Mouse (Mus musculus) bone marrow macrophage, adult 2 months (primary cell): Measurements from ENCODE around the gene Ccdc78. TPM values are rescaled to one million over a fixed set of nuclear protein-coding genes. Genes with fewer than 3 reads are reported as not detected.

Experiments
- H3K27ac ChIP-seq: 2 replicates; pipeline ENCODE4 v1.5.1; 2012; ENCODE audit warnings: low read depth, low read length; ENCODE audit not compliant: insufficient read depth
- H3K4me1 ChIP-seq: 2 replicates; pipeline ENCODE4 v1.6.1; 2012; ENCODE audit warnings: low read length; ENCODE audit not compliant: control insufficient read depth, insufficient read depth
- H3K4me3 ChIP-seq: 2 replicates; pipeline ENCODE4 v1.5.1; 2012; ENCODE audit warnings: mild to moderate bottlenecking, low read length, moderate library complexity; ENCODE audit not compliant: insufficient read depth
- CTCF ChIP-seq: IDR thresholded peaks from 2 replicates; pipeline ENCODE4 v1.5.1; 2012; ENCODE audit warnings: low read depth, mild to moderate bottlenecking, low read length, moderate library complexity
- POLR2A ChIP-seq: IDR thresholded peaks from 2 replicates; pipeline ENCODE4 v1.6.1; 2012; ENCODE audit warnings: mild to moderate bottlenecking, low read depth, low read length, borderline replicate concordance
- polyA plus RNA-seq: library from polyadenylated mRNA; stranded (reverse); fragments of >200 nt; gene quantifications from 2 replicates; pipeline ENCODE4 v1.2.4, GENCODE M21; 2012; ENCODE audit not compliant: missing spikeins, insufficient read depth, insufficient read length

The Ccdc78 gene
- polyA plus RNA-seq, 1 experiment, result not detected

DNA sequence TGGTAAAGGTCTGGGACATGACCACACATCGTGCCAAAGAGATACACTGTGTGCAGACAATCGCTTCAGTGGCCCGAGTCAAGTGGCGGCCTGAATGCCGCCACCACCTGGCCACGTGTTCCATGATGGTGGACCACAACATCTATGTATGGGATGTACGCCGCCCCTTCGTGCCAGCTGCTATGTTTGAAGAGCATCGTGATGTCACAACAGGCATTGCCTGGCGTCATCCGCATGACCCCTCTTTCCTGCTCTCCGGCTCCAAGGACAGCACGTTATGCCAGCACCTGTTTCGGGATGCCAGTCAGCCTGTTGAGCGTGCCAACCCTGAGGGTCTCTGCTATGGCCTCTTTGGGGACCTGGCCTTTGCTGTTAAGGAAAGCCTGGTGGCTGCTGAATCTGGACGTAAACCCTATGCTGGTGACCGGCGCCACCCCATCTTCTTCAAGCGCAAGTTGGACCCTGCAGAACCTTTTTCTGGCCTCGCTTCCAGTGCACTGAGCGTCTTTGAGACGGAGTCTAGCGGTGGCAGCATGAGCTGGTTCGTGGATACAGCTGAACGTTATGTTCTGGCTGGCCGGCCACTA, 39.7 kb downstream of the Ccdc78 start:
- H3K4me3 ChIP-seq, result no peak overlapping the region
- H3K4me1 ChIP-seq, result peaks cover 17% of the 10 kb centered on the region
- TF ChIP-seq POLR2A, result no peak
- TF ChIP-seq CTCF, result no peak
- no peak overlapping the region for H3K27ac ChIP-seq

GRCm38 (mm10) chr17:25827011-25827410, 40.6 kb downstream of the Ccdc78 start:
- H3K4me1 ChIP-seq, result peaks cover 21% of the 10 kb centered on the region
- H3K4me3 ChIP-seq, result no peak overlapping the region
- no peak overlapping the region for H3K27ac ChIP-seq
- TF ChIP-seq POLR2A (no peak), CTCF (no peak)

DNA sequence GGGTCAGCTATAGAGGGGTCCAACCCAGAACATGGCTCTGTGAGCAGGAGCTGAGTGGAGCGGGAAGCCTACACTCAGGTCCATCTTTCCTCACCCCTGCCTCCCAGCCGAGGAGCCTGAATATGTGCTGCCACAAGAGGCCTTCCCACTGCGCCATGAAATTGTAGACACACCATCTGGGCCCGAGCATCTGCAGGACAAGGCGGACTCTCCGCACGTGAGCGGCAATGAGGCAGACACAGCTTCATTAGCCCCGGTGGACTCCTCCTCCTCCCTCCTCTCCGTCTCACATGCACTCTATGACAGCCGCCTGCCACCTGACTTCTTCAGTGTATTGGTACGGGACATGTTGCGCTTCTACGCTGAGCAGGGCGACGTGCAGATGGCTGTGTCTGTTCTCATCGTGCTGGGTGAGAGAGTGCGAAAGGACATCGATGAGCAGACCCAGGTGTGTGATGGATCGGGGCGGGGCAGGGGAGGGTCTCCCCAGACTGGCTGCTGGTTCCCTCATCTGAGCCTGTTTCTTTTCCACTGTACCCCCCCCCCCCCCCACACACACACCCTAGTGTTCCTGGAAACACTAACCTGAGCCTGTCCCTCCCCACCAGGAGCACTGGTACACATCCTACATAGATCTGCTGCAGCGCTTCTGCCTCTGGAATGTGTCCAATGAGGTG, 41.3 kb downstream of the Ccdc78 start:
- Histone ChIP-seq H3K4me1 (peaks cover 21% of the 10 kb centered on the region), H3K27ac (no peak overlapping the region), H3K4me3 (no peak overlapping the region)
- TF ChIP-seq POLR2A, result no peak
- no peak for TF ChIP-seq CTCF

DNA sequence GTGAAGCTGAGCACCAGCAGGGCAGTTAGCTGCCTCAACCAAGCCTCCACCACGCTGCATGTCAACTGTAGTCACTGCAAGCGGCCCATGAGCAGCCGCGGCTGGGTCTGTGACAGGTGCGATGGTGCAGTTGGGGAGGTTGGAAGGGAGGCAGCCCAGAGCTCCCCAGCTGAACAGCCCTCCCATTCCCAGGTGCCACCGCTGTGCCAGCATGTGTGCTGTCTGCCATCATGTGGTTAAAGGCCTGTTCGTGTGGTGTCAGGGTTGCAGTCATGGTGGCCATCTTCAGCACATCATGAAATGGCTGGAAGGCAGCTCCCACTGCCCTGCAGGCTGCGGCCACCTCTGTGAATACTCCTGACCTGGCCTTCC, 41.8 kb downstream of the Ccdc78 start:
- peaks cover 18% of the 10 kb centered on the region for H3K4me1 ChIP-seq
- TF ChIP-seq CTCF, result no peak
- no peak for TF ChIP-seq POLR2A
- peak overlapping the region; percentile 77 for H3K4me3 ChIP-seq
- no peak overlapping the region for H3K27ac ChIP-seq

DNA sequence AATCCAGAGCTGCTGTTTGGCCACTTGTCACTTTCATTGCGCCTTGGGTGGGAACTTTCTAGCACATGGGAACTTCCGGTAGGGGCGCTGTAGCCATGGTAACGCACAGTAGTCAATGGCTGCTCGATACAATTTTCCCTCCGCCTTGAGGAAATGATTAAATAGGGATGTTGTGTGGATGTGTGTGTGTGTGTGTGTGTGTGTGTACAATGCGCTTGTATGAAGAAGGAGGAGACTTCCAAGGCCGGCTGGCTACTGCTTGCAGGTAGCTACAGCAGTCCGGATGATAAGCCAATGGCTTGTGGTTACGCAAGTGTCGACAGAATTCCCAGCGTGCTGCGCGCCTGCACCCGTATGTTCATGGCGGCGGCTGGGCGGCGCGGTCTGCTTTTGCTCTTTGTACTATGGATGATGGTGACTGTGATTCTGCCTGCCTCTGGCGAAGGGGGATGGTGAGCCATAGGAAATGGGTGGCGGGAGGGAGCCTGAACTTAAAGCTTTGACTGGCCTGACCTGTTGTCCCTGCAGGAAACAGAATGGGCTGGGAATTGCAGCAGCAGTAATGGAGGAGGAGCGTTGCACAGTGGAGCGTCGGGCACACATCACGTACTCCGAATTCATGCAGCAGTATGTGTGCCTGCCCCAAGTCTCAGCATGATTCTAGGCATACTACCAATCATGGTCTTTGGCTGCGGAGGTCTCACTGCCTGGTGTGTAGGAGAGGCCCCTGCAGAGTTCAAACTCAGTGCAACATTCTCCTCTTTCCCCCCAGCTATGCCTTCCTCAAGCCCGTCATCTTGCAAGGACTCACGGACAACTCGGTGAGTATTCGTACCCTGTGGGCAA, 42.6 kb downstream of the Ccdc78 start, which contains the start of gene Jmjd8:
Gene Jmjd8 (plus strand): TSS at position 156 of the 846 bp plus-strand sequence.
- H3K4me3 ChIP-seq, result peak within 1 kb of the TSS; percentile 77
- no peak for TF ChIP-seq POLR2A
- no peak for TF ChIP-seq CTCF
- H3K27ac ChIP-seq, result peak within 1 kb of the TSS; percentile 42; the same call in 1 of the 2 replicates
- peaks cover 18% of the 10 kb centered on the region for H3K4me1 ChIP-seq

- no peak for TF ChIP-seq CTCF
- TF ChIP-seq POLR2A, result no peak
- H3K4me3 ChIP-seq, result peak overlapping the region; percentile 77
- H3K27ac ChIP-seq, result no peak overlapping the region
- H3K4me1 ChIP-seq, result peaks cover 15% of the 10 kb centered on the region
Observed at GRCm38 (mm10) chr17:25829558-25830017, 43.2 kb downstream of the Ccdc78 start.

DNA sequence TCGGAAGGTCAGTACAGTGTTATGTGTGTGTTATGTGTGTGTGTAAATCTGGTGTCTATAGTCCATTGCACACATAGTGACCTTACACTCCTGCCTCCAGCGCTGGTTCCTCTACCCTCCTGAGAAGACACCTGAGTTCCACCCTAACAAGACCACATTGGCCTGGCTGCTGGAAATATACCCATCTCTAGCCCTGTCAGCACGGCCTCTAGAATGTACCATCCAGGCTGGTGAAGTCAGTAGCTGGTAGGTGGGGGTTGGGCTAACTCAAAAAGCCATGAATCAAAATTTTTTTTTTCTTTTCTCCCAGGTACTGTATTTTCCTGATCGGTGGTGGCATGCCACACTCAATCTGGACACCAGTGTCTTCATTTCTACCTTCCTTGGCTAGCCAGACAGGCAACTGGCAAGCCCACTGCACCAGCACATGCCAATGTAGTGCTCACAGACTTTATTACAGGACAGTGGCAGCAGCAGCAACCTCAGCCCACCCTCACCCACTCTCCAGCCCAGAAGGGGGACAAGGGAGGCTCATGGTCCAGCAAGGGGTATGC, 43.9 kb downstream of the Ccdc78 start:
- H3K4me1 ChIP-seq, result peaks cover 18% of the 10 kb centered on the region
- TF ChIP-seq CTCF (no peak), POLR2A (no peak)
- no peak overlapping the region for H3K4me3 ChIP-seq

GRCm38 (mm10) chr17:25830806-25831431, 44.5 kb downstream of the Ccdc78 start:
- Histone ChIP-seq H3K4me3 (peak overlapping the region; percentile 92), H3K27ac (no peak overlapping the region), H3K4me1 (peaks cover 18% of the 10 kb centered on the region)
- no peak for TF ChIP-seq POLR2A

More for the DNA sequence above, 43.9 kb downstream of the Ccdc78 start:
- no peak overlapping the region for H3K27ac ChIP-seq

DNA sequence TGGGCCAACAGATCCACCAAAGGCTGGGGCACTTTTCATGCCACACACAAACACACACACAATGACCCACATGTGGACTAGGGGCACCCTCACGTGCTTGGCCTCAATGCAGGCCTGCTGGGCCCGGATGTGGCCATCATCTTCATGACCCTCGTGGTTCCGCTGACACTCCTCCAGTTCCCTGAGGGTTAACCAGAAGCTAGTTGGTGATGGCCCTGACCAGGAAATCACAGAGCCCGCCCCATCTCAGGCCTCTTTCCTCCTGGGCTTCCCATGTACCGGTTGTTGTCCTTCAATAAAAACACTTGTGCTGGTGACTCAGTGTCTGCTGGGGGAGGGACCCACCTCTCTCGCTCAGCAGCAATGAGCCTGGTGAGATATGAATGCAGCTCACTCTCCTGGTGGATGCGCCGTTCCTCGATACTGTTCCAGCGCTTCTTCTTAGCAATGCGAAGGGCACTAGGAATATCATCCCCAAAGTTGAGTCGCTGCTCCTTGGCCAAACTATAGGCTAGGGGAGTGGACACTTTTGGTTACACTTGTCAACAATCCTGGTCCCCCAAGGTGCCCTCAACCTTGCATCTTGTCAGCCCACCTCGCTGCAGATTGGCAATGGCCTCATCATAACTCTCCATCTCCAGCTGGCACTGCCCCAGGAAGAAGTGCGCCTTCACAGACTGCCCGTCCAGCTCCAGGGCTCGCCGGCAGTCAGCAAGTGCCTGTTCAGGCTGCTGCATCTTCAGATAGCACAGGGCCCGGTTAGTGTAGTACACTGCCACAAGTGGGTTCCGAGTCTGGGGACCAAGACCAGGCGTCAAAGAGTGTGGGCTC, 45.3 kb downstream of the Ccdc78 start:
- peak overlapping the region; percentile 81 for H3K27ac ChIP-seq
- peaks cover 18% of the 10 kb centered on the region for H3K4me1 ChIP-seq
- no peak for TF ChIP-seq POLR2A
- TF ChIP-seq CTCF, result no peak
- peak overlapping the region; percentile 92 for H3K4me3 ChIP-seq
